ENCODE assay signal across 7 mouse cellular contexts in genomic region chr6:122801301-122801800, GRCm38 (mm10). TPM values are rescaled to one million over a fixed set of nuclear protein-coding genes. Genes with fewer than 3 reads are reported as not detected.
DNase-seq lines count a peak whose midpoint lies in the region; ATAC-seq lines count a peak whose summit lies in the region.

TSS of gene Slc2a3 (minus strand) at chr6:122801640.

- under 1% methylated on average over 45 of the region's 46 CpGs for WGBS in hindbrain, embryonic 12.5 days

- no peaks in the 10 kb centered on the region for H3K36me3 ChIP-seq in hindbrain, embryonic 12.5 days

- peak; percentile 52 for ATAC-seq in activated CD4-positive, CD25-positive, alpha-beta regulatory T cell, adult 4 months
- peak; percentile 74 for ATAC-seq in hindbrain, embryonic 12.5 days (ENCODE audit: low FRiP score)

- H3K9me3 ChIP-seq in hindbrain, embryonic 12.5 days (replicated peaks): no peaks in the 10 kb centered on the region

- H3K27ac ChIP-seq in hindbrain, embryonic 12.5 days: no peak within 1 kb of the TSS; the same call in 1 of the 2 replicates

- H3K4me2 ChIP-seq in hindbrain, embryonic 12.5 days (replicated peaks): peak within 1 kb of the TSS; percentile 72

- peak; percentile 79 for DNase-seq in cerebellum, adult 9-10 months
- peak in 1 of 2 experiments; percentile 67 for DNase-seq in frontal cortex, adult 2 months (ENCODE audit: extremely low spot score in 1 of 2, low spot score in 1 of 2)
- DNase-seq in layer of hippocampus, postnatal 25 days (ENCODE audit: extremely low spot score in 1 of 2, low spot score in 1 of 2): peak; percentile 53 to 56
- peak; percentile 48 for DNase-seq in lung, postnatal 14 days
- peak; percentile 46 for DNase-seq in right cerebral cortex, postnatal 14 days

- peaks cover 26% of the 10 kb centered on the region for H3K27me3 ChIP-seq in hindbrain, embryonic 12.5 days

- H3K9ac ChIP-seq in hindbrain, embryonic 12.5 days: peak within 1 kb of the TSS; percentile 65

- H3K4me1 ChIP-seq in hindbrain, embryonic 12.5 days: 0 out of 2 replicates have a peak, but pooled peaks cover 6% of the 10 kb centered on the region

- peak within 1 kb of the TSS; percentile 51 for H3K4me3 ChIP-seq in hindbrain, embryonic 12.5 days

RNA-seq across cellular contexts. Expression of gene Slc2a3, which starts in this region (rescaled TPM):
- polyA plus RNA-seq in activated CD4-positive, CD25-positive, alpha-beta regulatory T cell, adult 4 months (2017; shearing (Covaris generic)): 10 to 100 TPM; 64.2 to 69.4 TPM
- polyA plus RNA-seq in frontal cortex, adult 2 months (2012; rRNA removed): 101 and 105 TPM in 2 replicates
- 24.7 and 25.3 TPM in 2 replicates for polyA plus RNA-seq in hindbrain, embryonic 12.5 days (2016; fragmentation: Nextera tagmentation; extraction: Ambion mirVana)
- total RNA-seq in layer of hippocampus, postnatal 25 days (2021): 100 to 1,000 TPM; 115 to 119 TPM
